Mouse (Mus musculus): Measurements from ENCODE around the gene Chst12.
A peak's percentile ranks its signal among the peaks of the same experiment; 100 is the strongest.
"Not testable (repeated sequence)": the region's sequence is repeated elsewhere in the genome, so short reads cannot be mapped to it uniquely, and the experiment has no call there.

Chst12 gene

GRCm38 (mm10) chr5:140505208-140505780, at the start of gene Chst12:
Chst12 (plus strand) TSS chr5:140505550.
- peak; percentile 99 for DNase-seq (ENCODE audit: low read depth, low spot score)

- DNase-seq (ENCODE audit: low read depth, low spot score) = no peak
These were observed 43.9 kb upstream of the Chst12 start for GRCm38 (mm10) chr5:140461476-140461875.

DNA sequence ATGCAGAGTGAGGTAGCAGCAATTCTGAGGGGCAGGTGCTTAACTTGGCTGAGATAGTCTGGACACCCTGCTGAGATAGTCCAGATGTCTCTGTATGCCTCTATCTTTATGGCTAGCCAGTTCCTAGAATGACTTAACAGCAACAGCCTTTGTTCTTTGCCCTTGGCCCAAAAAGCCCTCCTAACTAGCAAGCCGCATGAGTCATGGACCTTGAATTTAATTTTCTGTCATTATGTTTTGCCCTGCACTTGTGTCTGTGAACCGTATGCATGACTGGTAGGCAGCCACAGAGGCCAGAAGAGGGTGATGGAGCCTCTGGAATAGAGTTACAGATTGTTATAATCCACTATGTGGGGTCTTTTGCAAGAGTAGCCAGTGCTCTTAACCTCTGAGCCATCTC, 42.2 kb upstream of the Chst12 start:
- DNase-seq (ENCODE audit: low read depth, low spot score) = not testable (repeated sequence)

GRCm38 (mm10) chr5:140464943-140465342, 40.4 kb upstream of the Chst12 start:
- DNase-seq (ENCODE audit: low read depth, low spot score) = no peak

DNA sequence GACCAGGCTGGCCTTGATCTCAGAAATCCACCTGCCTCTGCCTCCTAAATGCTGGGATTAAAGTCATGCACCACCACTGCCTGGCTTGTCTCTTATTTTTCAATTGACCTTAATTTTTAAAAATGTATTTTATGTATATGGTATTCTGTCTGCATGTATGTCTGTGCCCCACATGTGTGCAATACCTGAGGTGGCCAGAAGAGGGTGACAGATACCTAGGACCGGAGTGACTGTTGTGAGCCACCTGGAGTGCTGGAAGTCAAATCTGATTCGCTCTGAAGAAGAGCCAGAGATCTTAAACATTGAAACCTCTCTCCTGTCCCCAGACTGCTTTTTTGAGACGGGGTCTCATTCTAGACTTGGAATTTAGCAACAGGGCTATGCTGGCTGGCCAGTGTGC, 33.0 kb upstream of the Chst12 start:
- no peak for DNase-seq (ENCODE audit: low read depth, low spot score)

DNA sequence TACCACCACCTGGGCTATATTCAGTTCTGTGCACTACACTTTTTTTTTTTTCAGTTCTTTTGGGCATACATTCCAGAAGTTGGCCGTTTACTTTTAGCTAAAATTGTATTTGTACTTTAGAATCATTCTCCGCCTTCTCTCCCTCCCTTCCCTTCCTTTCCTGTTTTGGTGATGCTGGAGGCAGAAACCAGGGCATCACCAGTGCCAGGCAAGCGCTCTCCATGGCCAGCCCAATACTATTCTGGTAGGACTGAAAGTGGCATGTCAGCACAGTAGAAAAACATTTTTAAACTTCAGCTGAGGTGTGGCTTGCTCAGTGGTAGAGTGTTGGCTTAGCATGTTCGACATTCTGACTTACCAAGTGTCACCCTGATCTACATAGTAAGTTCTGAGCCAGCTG, 23.9 kb upstream of the Chst12 start:
- no peak for DNase-seq (ENCODE audit: low read depth, low spot score)

GRCm38 (mm10) chr5:140491142-140491541, 14.2 kb upstream of the Chst12 start:
- no peak for DNase-seq (ENCODE audit: low read depth, low spot score)

DNA sequence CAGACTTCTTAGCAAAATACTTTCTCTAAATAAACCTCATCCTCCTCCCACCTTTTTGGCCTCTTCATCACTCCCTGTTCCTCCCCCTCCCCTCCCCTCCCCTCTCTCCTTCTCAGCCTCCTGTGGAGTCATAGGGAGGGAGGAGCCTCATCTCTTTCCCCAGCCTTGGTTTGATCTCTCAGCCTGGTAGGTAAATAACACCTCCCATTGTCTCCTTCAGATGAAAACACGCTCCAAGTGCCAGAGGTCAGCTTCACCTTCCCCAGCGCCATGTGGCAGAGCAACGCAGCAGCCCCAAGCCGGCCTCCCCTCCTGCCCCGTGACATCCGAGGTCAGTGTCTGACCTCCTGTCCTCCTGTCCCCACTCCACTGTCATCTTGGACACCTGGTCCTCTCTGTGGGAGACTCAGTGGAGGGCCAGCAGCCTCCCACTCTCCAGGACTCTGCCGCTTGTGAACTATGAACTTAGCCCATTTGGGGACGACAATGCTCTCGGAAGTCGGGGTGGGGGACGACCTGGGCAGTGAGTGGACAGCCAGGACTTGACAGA, 12.6 kb upstream of the Chst12 start:
- DNase-seq (ENCODE audit: low read depth, low spot score) = no peak

GRCm38 (mm10) chr5:140498176-140498575, 7.2 kb upstream of the Chst12 start:
- no peak for DNase-seq (ENCODE audit: low read depth, low spot score)

GRCm38 (mm10) chr5:140500736-140501135, 4.6 kb upstream of the Chst12 start:
- DNase-seq (ENCODE audit: low read depth, low spot score) = no peak

DNA sequence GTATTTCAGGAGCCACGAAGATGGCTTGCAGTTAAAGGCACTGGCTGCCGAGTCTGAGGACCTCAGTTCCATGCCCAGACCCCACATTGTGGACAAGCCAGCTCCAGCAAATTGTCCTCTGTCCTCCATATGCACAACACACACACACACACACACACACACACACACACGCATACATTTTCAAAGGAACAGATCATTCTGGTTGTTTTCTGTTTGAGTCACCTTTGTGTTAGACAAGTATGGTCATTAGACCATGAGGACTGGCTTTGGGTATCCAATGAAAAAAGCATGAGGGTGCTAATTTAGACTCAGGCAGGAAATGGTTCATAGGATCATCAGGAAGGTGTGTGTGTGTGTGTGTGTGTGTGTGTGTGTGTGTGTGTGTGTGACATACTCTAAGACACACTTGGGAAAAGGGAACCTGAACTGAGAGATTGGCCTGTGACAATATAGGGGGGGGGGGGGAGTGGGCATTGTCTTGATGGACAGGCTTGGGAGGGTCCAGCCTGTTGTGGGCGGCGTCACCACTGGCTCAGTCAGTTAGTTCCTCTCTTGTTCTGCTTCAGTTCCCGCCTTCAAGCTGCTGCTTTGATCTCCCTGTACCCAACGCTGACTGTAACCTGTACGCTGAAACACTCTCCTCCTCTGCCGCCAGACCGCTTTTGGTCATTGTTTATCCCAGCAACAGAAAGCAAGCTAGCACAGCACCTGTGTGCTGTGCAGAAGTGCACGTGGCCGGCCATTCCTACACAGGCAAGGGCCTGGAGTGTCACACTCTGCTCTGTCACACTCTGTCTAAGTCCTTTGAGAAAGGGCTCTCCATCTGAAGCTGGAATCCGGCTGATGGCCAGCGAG, 3.1 kb upstream of the Chst12 start:
- no peak for DNase-seq (ENCODE audit: low read depth, low spot score)

DNA sequence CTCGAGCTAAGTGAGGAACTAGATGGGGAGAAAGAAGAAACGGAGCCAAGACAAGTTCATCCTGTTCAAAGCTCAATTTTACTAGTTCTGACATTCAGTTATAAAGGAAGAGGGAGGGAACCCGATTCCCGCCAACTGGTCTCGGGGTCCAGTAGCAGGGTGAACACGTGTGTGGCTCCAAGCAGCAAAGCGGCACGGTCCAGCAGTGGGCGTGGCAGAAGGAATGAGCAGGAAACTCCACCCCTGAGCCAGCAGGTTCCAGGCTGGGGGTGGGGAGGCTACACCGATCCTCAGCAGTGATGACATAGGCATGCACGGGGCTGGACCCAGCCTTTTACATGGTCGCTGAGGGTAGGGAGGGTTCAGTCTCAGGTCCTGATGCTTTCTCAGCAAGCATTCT, 2.4 kb upstream of the Chst12 start:
- not testable (repeated sequence) for DNase-seq (ENCODE audit: low read depth, low spot score)

DNA sequence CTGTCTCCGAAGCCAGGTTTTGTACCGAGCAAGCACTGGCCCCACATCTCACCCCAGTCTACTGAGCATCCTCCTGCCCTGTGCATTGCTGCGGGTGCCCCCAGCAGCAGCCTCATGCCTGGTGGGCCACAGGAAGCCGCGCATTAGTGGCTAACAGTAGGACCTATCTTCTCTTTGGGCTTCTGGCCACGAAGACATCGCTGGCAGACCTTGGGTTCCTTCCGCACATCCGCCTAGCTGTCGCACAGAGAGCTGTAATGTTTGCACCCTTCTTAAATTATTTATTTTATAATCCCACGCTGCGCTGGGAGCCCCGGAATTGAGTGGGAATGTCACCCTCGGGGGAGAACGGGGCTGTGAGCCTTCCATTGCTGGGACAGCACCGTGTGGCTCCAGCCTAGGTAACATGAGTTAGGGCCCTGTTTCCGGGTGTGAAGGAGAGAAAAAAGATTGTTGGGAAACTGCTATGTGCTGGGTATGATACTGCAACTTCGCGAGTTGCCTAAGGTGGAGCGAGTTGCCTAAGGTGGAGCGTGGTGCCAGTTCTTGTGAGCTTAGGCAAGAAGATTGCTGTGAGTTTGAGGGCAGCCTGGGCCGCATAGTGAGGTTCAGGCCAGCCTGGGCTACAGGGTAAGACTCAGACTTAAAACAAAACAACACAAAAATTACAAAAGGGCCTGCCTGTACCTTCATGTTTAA, 895 bp downstream of the Chst12 start:
- DNase-seq (ENCODE audit: low read depth, low spot score) = no peak

DNA sequence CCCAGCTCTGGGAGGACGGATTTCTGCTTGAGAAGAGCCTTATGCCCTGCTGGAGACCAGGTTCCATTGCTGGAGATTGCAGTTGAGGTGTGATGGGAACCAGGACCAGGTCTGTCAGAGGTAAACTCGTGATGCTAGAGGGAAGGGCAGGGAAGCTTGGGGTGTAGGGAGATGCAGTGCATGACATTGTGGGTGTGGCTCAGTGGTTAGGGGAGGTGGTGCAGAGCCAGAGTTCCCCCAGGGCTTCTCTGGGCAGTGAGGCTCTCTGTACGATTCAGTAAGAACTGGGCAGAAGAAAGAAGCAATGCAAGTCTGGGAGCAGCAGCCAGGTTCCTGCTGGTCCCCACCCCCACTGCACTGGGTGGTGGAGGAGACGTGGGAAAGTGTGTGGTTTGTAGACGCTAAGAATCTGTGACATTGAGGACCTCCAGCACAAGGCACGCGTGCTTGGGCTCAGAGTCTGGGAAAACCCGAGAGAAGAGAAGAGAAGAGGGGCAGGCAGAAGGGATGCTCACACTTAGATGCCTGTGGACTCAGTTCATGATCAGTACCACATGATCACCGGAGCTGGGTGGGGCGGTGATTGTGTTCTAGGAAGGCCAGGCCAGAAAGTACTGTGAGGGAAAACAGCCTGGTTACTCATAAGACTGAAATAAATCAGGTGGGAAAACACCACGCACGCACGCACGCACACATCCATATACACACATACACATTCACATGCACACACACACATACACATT, 2.3 kb downstream of the Chst12 start:
- DNase-seq (ENCODE audit: low read depth, low spot score) = no peak

DNA sequence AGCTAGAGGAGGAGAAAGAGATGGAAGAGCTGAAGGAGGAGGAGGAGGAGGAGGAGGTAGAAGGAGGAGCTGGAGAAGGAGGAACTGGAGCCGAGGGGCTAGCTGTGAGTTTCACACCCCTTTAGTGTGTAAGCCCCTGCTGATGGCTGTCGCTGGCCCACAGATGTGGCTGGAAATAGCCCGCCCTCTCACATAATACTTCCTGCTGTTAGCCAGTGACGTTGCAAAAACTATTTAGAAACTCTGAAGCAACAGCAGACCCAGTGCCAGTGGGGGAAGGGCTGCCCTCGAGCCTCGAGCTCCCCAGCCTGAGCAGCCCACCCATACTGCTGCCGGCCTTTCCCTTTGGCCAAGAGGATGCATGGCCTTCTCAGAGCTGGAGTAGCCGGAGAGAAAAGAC, 3.3 kb downstream of the Chst12 start:
- DNase-seq (ENCODE audit: low read depth, low spot score) = no peak

GRCm38 (mm10) chr5:140509204-140509603, 3.9 kb downstream of the Chst12 start:
- DNase-seq (ENCODE audit: low read depth, low spot score) = no peak

DNA sequence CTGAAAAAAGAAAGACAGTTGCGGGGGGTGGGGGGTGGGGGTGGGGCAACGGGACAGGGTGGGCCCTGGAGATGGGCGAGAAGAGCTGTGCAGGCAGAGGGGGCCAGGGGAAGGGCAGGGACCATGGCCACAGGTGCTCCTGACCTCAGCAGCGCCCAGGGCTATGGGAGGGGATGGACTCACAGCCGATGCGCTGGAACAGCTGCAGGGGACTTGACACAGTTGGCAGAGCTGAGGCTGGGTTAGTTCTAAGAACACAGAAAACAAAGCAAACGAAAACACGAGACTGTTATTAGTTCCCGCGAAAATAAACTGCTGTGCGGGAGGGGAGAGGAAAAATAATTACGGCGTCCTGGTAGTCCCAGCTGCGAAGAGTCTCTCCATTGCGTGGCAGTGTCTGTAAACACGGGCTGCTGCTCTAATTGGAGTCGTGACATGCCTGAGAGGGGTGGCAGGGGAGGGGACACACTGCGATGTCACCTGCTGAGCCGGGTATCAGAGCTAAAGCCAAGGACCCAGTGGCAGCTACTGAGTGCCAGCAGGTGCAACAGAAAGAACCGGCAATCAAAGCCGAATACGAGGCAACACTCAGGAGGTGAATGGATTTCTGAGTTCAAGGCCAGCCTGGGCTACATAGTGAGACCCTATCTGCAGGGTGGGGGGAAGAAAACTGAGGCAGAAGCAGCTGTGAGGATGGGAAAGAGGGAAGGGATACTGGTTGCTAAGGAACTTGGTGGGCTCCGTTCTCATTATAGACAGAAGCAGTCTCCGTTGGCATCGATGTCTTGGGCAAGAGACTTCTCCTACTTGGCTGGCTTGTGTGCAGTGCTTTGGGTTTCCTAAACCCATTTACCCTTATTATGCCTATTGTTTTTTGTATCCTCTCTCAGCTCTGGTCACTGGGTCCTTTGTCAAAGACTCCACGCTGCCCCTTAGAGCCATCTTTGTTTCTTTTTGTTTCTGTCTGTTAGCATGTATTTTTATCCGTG, 5.0 kb downstream of the Chst12 start:
- DNase-seq (ENCODE audit: low read depth, low spot score) = no peak

DNA sequence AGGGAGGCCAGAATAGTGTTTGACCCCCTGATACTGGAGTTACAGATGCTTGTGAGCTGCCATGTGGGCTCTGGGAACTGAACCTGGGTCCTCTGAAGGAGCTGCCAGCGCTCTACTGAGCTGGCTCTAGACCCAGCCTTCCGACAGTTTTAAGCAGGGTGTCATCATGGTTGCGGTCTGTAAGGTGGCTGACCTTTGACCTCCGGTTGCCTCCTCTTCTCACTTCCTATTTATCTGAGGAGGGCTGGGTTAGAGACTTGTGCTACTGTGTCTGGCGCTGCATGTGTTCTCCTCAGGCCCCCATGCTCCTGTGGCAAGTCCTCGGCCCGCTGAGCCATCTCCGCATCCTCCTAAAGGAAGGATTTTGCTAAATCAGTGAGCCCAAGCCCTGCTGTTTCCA, 8.6 kb downstream of the Chst12 start:
- DNase-seq (ENCODE audit: low read depth, low spot score) = no peak

DNA sequence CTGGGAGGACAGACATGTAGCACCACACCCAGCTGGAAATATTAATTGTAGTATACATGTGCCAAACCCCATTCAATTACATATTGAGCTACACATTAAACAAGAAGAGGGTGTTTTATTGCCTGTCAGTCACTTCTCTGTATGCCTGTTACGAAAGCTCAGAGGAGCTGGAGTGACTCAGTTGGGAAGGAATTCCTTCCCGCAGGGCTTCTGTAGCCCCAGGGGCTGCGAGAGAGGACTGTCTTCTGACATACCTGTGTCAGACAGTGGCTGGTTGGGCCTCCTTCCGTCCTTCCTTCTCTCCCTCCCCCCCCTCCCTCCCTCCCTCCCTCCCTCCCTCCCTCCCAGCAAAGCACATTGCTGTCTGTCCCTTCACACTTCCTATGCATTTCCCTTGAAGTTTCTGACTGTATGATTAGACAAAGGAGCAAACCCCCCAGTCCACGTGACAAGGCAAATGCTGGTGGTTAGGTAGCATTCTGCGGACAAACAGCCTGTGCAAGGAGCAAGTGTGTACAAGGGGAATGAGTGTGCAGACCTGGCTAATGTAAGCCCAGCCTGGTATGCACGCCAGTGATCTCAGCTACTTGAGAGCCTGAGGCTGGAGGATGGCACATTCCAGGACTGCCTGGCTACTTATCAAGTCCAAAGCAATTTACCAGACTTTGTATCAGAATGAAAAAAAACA, 9.6 kb downstream of the Chst12 start:
- DNase-seq (ENCODE audit: low read depth, low spot score) = no peak
